Mouse (Mus musculus) limb, embryonic 15.5 days (tissue): ENCODE measurements around the gene Gm14862. TPM values are rescaled to one million over a fixed set of nuclear protein-coding genes. Genes with fewer than 3 reads are reported as not detected.

ENCODE experiments used
- ATAC-seq: fragments of 200-750 bp; cut with Nextera tagmentation; 2 replicates; pipeline ENCODE4 v1.8.0; 2017; ENCODE audit warnings: low read depth, moderate TSS enrichment; ENCODE audit not compliant: insufficient number of reproducible peaks, low FRiP score, low TSS enrichment
- H3K27ac ChIP-seq: fragments of 300-500 bp; sonication (generic); 2 replicates; pipeline ENCODE4 v1.5.1; 2015; ENCODE audit warnings: moderate library complexity, mild to moderate bottlenecking, inconsistent platforms
- H3K27me3 ChIP-seq: fragments of 300-500 bp; sonication (generic); 2 replicates; pipeline ENCODE4 v1.6.1; 2015; ENCODE audit warnings: inconsistent platforms
- H3K36me3 ChIP-seq: fragments of 300-500 bp; sonication (generic); 2 replicates; pipeline ENCODE4 v1.6.1; 2015; ENCODE audit warnings: inconsistent platforms
- H3K4me1 ChIP-seq: fragments of 300-500 bp; sonication (generic); 2 replicates; pipeline ENCODE4 v1.6.1; 2015; ENCODE audit warnings: inconsistent platforms
- H3K4me2 ChIP-seq: fragments of 300-500 bp; sonication (generic); 2 replicates; pipeline ENCODE4 v1.6.1; 2015; ENCODE audit warnings: mild to moderate bottlenecking, inconsistent platforms
- H3K4me3 ChIP-seq: fragments of 300-500 bp; sonication (generic); 2 replicates; pipeline ENCODE4 v1.5.1; 2015; ENCODE audit warnings: mild to moderate bottlenecking, inconsistent platforms
- H3K9ac ChIP-seq: fragments of 300-500 bp; sonication (generic); 2 replicates; pipeline ENCODE4 v1.6.1; 2015; ENCODE audit warnings: inconsistent platforms
- H3K9me3 ChIP-seq: fragments of 300-500 bp; sonication (generic); 2 replicates; pipeline ENCODE4 v1.6.1; 2016; ENCODE audit warnings: inconsistent platforms
- WGBS: fragments of 180-500 bp; shearing (Covaris S2); methylation state at CpG from one replicate; pipeline ENCODE4 v1.1.7; 2015; 5-methylcytosine and 5-hydroxymethylcytosine counted together
- polyA plus RNA-seq: library from polyadenylated mRNA; unstranded; fragments of >200 nt; fragmentation: Nextera tagmentation; extraction: Ambion mirVana; gene quantifications from 2 replicates; pipeline ENCODE4 v1.2.1, GENCODE M21; 2015

Gm14862 gene
- polyA plus RNA-seq, 1 experiment from 2014 or later, result not detected

- no peaks in the 10 kb centered on the region for H3K27me3 ChIP-seq
- no peak overlapping the region for H3K4me2 ChIP-seq
- H3K9me3 ChIP-seq, result no peaks in the 10 kb centered on the region
- no peaks in the 10 kb centered on the region for H3K36me3 ChIP-seq
- H3K9ac ChIP-seq, result no peak overlapping the region
- no peak for ATAC-seq
- no peaks in the 10 kb centered on the region for H3K4me1 ChIP-seq
- WGBS, result 88% methylated on average over 3 of the region's 3 CpGs
- no peak overlapping the region for H3K27ac ChIP-seq
- H3K4me3 ChIP-seq, result no peak overlapping the region
These were observed 37.1 kb downstream of the Gm14862 start for GRCm38 (mm10) chrX:9219570-9219969.

- Histone ChIP-seq H3K4me1 (no peaks in the 10 kb centered on the region), H3K27ac (no peak overlapping the region), H3K4me3 (no peak overlapping the region), H3K4me2 (no peak overlapping the region), H3K9ac (no peak overlapping the region), H3K9me3 (no peaks in the 10 kb centered on the region), H3K27me3 (no peaks in the 10 kb centered on the region), H3K36me3 (no peaks in the 10 kb centered on the region)
- 91% methylated on average over 2 of the region's 2 CpGs for WGBS
- no peak for ATAC-seq
These were observed 40.5 kb downstream of the Gm14862 start for GRCm38 (mm10) chrX:9216244-9216643.

- Histone ChIP-seq H3K36me3 (no peaks in the 10 kb centered on the region), H3K27ac (no peak overlapping the region), H3K4me2 (no peak overlapping the region), H3K27me3 (peaks cover 3% of the 10 kb centered on the region), H3K9ac (no peak overlapping the region), H3K4me3 (no peak overlapping the region), H3K4me1 (peaks cover 2% of the 10 kb centered on the region; the same call in 1 of the 2 replicates), H3K9me3 (no peaks in the 10 kb centered on the region)
- 70% methylated on average over 2 of the region's 2 CpGs for WGBS
- no peak for ATAC-seq
These were observed 51.6 kb downstream of the Gm14862 start for GRCm38 (mm10) chrX:9205121-9205520.

GRCm38 (mm10) chrX:9202781-9203405, 53.8 kb downstream of the Gm14862 start:
- no peak for ATAC-seq
- Histone ChIP-seq H3K36me3 (no peaks in the 10 kb centered on the region), H3K9me3 (no peaks in the 10 kb centered on the region), H3K4me2 (no peak overlapping the region), H3K27ac (no peak overlapping the region), H3K4me3 (no peak overlapping the region), H3K9ac (no peak overlapping the region), H3K4me1 (peaks cover 4% of the 10 kb centered on the region; the same call in 1 of the 2 replicates), H3K27me3 (peaks cover 10% of the 10 kb centered on the region)
- WGBS, result 62% methylated on average over 7 of the region's 7 CpGs

- Histone ChIP-seq H3K4me2 (no peak overlapping the region), H3K4me1 (peaks cover 4% of the 10 kb centered on the region; the same call in 1 of the 2 replicates), H3K27me3 (peaks cover 10% of the 10 kb centered on the region), H3K9ac (no peak overlapping the region), H3K4me3 (no peak overlapping the region), H3K9me3 (no peaks in the 10 kb centered on the region), H3K36me3 (no peaks in the 10 kb centered on the region), H3K27ac (no peak overlapping the region)
- WGBS, result 68% methylated on average over 2 of the region's 2 CpGs
- ATAC-seq, result no peak
These were observed 54.7 kb downstream of the Gm14862 start for GRCm38 (mm10) chrX:9201954-9202353.

Other genes starting within 250 kb of the Gm14862 start
- not detected in 2 replicates for gene Fthl17e, start 223.4 kb downstream of the Gm14862 start, polyA plus RNA-seq
- not detected in 2 replicates for gene Fthl17f, start 193.9 kb downstream of the Gm14862 start, polyA plus RNA-seq
- gene 4930402K13Rik, start 152.3 kb downstream of the Gm14862 start, polyA plus RNA-seq, result not detected in 2 replicates
- 0.78 and 0.81 TPM in 2 replicates for gene Lancl3, start 57.0 kb downstream of the Gm14862 start, polyA plus RNA-seq
- gene Xk, start 15.9 kb upstream of the Gm14862 start, polyA plus RNA-seq, result 0.93 and 1.2 TPM in 2 replicates
- not detected in 2 replicates for gene H2al1m, start 26.9 kb upstream of the Gm14862 start, polyA plus RNA-seq
- not detected in 2 replicates for gene H2al1k, start 93.7 kb upstream of the Gm14862 start, polyA plus RNA-seq
- gene Cybb, start 230.9 kb upstream of the Gm14862 start, polyA plus RNA-seq, result 2.9 and 3.5 TPM in 2 replicates